Mouse (Mus musculus) thymus, adult 2 months (tissue): Measurements from ENCODE around the gene Ankrd39.

ENCODE experiments used
- CTCF ChIP-seq: fragments of 200-500 bp; IDR thresholded peaks from 2 replicates; pipeline ENCODE4 v1.5.1; 2012; ENCODE audit warnings: mild to moderate bottlenecking, control low read depth, low read length, moderate library complexity, borderline replicate concordance; ENCODE audit not compliant: control insufficient read depth, poor library complexity, insufficient read depth; ENCODE audit errors: extremely low read depth
- POLR2A ChIP-seq: fragments of 200-500 bp; IDR thresholded peaks from 2 replicates; pipeline ENCODE4 v1.6.1; 2012; ENCODE audit warnings: mild to moderate bottlenecking, low read length, control low read depth, moderate library complexity; ENCODE audit not compliant: control insufficient read depth, poor library complexity, insufficient read depth; ENCODE audit errors: extremely low read depth

- no peak for TF ChIP-seq POLR2A
- TF ChIP-seq CTCF, result no peak
These were observed 19.2 kb upstream of the Ankrd39 start for GRCm38 (mm10) chr1:36566425-36566824.
